Mouse (Mus musculus): Measurements from ENCODE around the gene Zp1. TPM values are rescaled to one million over a fixed set of nuclear protein-coding genes. Genes with fewer than 3 reads are reported as not detected.

The Zp1 gene
- total RNA-seq, 2 experiments from 2014 or later = not detected

DNA sequence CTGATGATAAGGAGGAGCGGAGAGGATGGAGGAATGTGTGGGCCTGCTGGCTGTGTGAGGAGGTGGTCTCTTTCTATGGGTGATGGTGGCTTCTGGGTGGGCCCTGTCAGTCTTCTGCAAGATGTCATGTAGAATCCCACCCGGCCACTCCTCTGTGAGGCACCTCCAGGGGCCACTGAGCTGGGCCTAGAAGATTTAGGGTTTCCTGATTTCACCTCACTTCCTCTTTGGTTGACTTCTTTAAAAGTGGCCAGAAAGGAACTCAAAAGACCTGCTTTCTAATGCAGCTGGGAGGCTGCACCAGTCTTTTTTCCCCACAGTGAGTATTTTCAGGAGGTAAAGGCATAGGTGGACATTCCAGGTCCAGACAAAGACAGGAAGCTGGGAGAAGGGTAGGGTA is 10.2 kb upstream of the Zp1 start:
- intact Hi-C loops (cut with DNase I) = no loop called here
- DNase-seq (ENCODE audit: low spot score in 2 of 2) = no peak

DNA sequence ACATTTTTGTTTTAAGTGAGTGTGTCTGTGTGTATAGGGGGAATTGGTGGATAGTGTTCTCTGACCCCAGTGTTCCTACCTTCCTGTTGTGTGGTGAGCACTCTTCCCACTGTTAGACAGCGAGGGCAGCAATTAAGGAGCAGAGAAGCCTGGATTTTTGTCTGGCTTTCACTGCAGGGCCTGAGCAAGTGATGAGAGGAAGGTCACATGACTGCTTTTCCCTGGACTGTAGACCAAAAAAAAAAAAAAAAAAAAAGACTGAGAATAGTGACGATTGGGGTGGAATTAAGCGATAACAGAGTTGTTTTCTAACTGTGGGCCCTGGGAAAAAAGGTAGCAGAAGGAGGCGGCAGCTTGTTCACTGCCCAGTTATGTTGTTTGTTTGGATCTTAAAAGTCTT is 6.2 kb upstream of the Zp1 start:
- intact Hi-C loops (cut with DNase I) = no loop called here
- no peak for DNase-seq (ENCODE audit: low spot score in 2 of 2)

DNA sequence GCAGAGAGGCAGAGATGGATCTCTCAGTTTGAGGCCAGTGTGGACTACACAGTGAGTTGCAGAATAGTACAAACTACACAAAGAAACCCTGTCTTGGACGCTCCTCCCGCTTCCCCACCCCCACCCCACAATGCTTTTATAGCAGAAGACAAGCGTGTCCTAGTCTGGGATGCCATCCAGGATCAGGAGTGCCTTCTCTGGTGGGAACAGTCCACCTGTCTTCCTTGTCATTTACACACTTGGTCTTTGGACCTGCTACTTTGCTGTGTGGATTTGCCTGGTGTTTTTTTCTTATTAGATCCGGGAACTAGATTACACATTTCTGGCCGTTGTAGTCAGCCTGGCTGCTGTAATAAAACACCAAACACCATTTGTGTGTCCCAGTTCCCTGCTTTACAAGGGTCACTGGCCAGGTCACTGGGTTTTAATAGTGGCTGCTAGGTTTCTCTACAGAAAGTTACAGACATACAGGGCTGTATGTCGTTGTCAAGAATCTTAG is 5.7 kb upstream of the Zp1 start:
- intact Hi-C loops (cut with DNase I) = no loop called here
- DNase-seq (ENCODE audit: low spot score in 2 of 2) = no peak

DNA sequence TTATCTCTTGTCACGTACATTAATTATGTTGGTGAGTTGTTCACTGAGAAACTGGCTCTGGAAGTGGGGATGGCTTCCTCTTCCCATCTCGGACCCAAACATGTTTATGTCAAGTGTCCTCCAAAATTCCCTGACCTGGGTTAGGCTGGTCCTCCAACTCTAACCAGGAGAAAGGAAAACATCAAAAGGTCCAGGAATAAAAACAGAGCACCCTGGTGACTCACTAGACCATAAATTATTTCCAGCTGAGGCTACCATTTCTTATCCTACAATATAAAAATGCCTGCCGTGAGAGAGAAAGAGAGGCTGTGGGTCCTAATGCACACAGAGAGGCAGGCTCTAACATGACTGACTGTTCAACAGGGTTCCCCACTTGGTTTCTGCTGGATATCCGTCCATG is 3.8 kb upstream of the Zp1 start:
- DNase-seq (ENCODE audit: low spot score in 2 of 2) = no peak
- intact Hi-C loops (cut with DNase I) = no loop called here

DNA sequence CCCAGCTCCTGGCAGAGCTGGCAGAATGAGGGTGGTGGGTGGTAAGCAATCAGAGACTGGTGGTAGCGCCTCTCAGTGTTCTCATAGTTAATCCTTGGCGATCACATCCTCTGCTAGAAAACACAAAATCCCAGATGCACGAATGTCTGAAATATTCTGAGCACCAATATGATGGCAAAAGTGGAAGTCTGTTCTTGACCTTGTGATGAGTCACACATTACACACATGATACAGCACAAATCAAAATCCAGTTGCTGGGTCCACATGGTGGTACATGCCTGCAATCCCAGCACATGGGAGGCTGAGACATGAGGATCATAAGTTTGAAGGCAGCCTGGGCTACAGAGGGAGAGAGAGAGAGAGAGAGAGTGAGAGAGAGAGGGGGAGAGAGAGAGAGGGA is 626 bp upstream of the Zp1 start:
- DNase-seq (ENCODE audit: low spot score in 2 of 2) = no peak
- intact Hi-C loops (cut with DNase I) = no loop called here

DNA sequence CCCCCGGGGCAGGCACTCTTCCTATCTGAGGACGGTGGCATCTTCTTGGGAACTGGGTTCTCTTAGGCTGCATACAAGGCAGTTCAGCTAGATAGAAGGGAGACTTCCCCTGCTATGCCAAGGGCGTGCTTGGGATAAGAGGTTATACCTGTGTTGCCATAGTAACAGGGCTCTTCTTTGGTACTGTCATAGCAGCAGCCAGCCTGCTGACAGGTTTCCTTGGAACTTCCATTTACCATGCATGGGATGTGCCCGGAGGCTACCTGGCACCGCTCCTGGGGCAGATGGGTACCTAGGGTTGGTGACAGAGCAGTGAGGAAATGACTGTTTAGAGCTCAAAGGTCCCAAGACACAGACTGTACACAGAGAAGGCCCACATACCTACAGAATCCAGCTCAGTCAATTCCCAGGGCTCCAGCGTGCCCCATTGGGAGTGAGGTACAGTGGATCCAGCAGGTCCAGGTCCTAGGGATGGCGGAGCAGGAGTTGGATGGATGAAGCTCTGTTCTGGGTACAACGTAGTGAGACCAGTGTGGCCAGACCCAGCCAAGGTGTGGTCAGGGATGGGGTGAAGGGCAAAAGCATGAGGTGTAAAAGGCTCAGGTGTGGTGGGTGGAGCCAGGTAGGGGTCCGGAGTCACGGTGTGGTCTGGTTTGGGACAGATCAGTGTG is 2.0 kb downstream of the Zp1 start:
- intact Hi-C loops (cut with DNase I) = no loop called here
- no peak for DNase-seq (ENCODE audit: low spot score in 2 of 2)

DNA sequence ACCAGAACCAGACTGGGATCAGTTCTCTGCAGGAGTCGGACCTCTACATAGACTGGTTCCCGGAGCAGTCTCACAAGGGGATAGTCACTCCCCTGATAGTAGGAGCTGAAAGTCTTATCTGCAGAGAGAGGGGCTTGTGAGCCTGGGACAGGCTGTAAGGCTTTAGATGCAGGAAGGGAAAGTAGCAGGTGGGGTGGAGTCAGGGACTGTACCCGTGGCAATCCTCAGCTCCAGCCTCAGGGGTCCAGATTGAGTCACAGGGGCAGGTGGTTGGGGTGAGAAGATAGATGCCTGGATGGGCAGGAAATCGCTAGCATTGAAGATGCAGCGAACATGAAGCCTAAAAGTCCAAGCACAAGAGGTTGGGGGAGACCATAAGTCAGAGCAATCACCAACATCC is 3.9 kb downstream of the Zp1 start:
- intact Hi-C loops (cut with DNase I) = no loop called here
- DNase-seq (ENCODE audit: low spot score in 2 of 2) = no peak

DNA sequence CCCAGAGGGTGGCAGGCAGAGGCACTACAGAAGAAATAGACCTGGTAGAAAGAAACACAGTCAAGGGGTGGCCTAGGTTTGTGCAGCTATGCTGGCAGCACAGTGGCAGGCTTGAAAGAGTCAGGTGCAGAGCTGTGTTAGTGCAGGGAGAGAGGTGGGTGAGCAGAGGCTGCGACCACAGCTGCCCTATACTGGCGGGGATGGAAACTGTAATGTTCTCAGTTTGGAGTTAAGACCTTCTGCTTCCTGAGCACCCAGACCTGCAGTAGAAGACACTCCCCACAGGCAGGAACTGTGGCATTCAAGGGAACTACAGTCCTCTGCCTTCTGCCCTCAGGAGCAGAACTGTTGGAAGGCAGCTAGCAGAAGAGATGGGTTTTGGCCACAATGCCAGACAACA is 5.6 kb downstream of the Zp1 start:
- intact Hi-C loops (cut with DNase I) = no loop called here
- DNase-seq (ENCODE audit: low spot score in 2 of 2) = no peak

DNA sequence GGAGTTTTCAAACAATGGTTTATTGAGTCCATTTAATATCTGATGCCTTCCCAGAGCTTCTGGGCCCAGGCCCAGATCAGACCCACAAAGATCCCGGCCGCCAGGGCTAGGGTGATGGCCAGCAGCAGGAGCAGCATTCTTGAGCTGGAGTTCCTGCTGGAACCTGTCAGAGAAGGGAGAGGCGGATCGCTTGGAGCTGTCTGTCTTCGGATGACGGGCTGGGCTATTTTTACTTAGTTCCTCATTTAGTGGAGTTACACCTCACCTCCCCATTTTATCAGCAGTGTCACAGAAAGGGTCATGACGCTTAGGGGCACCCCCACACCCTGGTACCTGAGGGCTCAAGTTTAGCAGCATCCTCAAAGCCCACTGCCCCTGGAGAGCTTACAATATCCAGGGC is 6.1 kb downstream of the Zp1 start:
- no peak for DNase-seq (ENCODE audit: low spot score in 2 of 2)
- intact Hi-C loops (cut with DNase I) = no loop called here

DNA sequence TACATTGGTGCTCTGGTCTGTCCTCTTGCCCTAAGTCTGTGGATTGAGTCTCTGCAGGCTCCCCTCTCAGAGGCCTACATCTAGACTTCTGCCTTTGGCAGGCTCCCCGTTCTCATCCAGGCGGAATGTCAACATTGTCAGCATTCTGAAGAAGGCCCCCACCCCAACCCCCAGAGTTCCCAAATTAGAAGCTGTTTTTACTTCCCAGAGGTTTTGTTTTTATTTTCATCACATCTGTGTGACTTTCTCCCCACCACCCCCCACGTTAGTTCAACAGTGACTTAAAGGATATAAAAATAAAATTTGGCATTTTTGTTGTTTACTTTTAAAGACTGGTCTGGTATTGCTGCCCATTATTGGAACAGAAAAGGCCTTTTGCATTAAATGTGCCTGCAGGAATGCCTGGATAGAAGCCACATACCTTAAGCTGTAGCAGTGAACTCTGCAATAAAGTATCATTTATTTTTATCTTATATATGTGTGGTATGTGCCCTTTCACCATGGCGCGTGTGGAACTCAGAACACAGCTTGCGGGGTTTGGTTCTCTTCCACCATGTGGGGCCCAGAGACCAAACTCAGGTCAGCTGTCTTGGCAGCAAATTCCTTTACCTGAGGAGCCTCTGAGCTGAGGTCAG is 11.2 kb downstream of the Zp1 start:
- intact Hi-C loops (cut with DNase I) = loop anchor here (5.0 kb wide), 1 partner anchor 38 kb away; the partner anchor contains the start of gene Ccdc86
- DNase-seq (ENCODE audit: low spot score in 2 of 2) = no peak

DNA sequence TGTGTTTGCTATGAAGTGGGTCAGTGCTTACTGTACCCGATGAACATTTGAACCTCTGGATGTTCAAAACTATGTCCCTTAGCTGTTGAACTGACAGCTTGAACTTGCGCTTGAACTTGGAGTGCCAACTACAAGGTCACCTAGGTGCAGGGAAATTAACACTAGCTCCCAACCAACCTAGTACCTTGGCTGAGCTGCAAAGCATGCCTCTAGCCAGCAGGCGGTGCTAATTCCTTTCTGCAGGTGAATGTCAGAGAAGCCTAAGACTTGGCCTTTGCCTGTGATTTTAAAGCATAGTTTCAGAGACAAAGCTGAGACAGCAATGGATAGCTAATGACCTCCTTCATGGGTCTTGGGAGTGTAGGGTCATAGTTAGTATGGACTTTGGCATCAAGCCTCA is 12.5 kb downstream of the Zp1 start:
- intact Hi-C loops (cut with DNase I) = loop anchor here (5.0 kb wide), 1 partner anchor 39 kb away; the partner anchor contains the start of gene Ccdc86
- DNase-seq (ENCODE audit: low spot score in 2 of 2) = peak; percentile 70 to 76

DNA sequence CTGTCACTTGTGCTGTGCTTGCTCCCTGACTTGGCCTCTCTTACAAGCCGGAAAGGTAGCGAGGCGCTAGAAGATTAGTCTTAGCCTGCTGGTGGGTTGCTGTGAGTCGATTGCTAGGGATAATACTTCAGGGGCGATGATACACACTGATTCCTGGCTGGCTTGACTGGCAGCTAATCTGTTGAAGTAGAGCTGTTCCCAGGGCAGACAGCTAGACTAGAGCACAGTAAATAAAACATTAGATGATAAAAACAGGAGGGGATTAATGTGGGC is 14.8 kb downstream of the Zp1 start:
- no peak for DNase-seq (ENCODE audit: low spot score in 2 of 2)
- intact Hi-C loops (cut with DNase I) = loop anchor here (5.0 kb wide), 1 partner anchor 42 kb away; the partner anchor contains the start of gene Ccdc86

DNA sequence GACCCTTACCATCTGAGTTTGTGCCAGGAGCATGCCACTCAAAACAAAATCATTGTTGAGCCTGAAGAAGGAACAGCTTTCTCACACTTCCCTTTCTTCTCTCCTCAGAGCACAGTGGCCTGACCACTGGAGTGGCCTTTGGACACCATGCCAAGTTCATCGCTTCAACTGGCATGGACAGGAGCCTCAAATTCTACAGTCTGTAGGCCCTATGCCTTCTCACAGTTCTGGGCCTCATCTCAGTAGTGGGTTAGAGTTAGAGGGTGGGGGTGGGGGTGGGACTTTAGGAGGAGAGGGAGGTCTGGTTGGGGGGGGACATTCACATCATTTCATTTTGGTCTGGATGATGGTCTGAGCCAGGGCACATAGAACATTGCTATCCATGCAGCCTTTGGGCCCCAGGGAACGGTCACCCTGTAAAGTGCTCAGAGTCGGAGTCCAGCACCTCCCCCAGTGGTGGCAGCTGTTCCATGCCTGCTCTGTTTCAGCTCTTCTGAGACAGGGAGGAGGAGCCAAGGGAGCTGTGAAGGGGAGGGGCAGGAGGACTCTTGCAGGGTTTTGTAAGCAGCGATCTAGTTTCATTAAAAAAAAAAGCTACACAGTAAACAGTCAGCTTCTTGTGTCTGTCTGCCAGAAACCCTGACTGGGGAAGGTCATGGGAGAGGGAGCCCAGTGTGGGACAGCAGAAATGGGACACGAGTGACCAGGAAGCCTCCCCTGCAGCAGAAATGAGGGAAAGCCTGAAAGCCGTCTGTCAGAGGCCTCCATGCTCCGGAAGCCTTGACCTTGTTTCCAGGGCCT is 15.3 kb downstream of the Zp1 start:
- intact Hi-C loops (cut with DNase I) = loop anchor here (5.0 kb wide), 1 partner anchor 42 kb away; the partner anchor contains the start of gene Ccdc86
- peak; percentile 58 to 78 for DNase-seq (ENCODE audit: low spot score in 2 of 2)

DNA sequence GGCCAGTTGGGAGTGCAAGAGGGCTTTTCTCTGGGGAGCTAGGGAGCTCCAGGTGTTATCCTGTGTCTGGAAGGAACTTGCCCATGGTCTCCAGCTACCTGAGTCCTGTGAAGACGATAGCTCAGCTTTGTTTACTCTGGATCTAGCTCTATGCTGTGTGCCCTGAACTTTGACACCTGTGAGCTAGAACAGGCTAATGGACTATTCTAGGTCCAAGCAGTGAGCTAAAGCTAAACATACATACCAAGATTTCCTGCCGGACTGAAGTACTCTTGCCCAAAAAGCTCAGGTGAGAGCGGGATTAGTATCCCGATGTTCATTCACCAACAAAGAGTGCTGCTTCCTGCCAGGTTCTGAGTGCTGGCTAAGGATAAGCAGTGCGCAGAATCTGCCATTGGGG is 15.9 kb downstream of the Zp1 start:
- intact Hi-C loops (cut with DNase I) = no loop called here
- DNase-seq (ENCODE audit: low spot score in 2 of 2) = no peak

DNA sequence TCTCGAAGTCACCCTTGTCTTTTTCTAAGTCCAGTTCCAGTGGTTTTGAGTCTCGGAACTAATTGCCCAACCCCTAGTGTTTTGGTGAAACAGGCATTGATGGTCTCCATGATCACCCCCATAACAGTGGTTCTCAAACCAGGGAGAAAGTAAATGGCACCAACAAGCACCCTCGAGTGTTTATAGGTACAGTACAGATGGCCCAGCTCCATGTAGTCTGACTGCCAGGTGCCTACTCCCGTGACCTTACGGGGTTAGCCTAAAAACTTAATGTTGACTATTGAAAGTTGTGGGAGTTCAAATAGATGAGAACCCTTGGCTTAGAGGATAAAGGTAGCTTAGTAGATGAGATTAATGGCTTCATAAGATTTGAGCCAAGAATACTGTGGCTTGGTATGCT is 19.4 kb downstream of the Zp1 start:
- no peak for DNase-seq (ENCODE audit: low spot score in 2 of 2)
- intact Hi-C loops (cut with DNase I) = no loop called here

DNA sequence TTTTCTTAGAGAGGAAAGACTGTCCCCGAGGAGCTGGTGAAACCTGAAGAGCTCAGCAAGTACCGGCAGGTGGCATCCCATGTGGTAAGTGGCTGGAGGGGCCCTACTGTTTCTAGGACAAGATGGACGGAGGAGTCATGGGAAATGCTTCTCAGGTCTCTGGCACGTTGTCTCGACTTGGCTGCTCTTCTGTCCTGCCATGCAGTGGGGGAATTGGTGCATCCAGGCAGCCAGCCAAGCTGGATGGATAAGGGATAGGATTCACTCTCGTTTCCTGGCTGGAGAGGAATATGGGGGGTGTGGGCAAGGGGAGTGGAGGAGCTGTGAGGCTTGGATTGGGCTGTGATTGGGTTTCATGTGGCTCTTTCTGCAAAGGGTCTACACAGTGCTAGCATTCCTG is 20.1 kb downstream of the Zp1 start:
- no peak for DNase-seq (ENCODE audit: low spot score in 2 of 2)
- intact Hi-C loops (cut with DNase I) = no loop called here

DNA sequence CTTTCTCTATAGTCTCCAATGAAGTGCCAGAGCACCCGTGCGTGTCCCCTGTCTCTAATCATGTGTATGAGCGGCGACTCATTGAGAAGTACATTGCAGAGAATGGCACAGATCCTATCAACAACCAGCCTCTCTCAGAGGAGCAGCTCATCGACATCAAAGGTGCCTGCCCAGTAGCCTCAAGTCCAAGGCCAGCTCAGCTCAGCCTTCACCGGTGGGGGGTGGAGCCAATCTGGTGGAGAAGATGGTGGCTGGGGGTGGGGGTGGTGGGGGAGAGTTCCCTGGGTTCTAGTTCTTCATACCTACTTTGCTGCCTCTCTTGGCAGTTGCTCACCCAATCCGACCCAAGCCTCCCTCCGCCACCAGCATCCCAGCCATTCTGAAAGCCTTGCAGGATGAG is 22.9 kb downstream of the Zp1 start:
- intact Hi-C loops (cut with DNase I) = loop anchor here (5.0 kb wide), 1 partner anchor 45 kb away; no protein-coding TSS in a partner anchor
- no peak for DNase-seq (ENCODE audit: low spot score in 2 of 2)

DNA sequence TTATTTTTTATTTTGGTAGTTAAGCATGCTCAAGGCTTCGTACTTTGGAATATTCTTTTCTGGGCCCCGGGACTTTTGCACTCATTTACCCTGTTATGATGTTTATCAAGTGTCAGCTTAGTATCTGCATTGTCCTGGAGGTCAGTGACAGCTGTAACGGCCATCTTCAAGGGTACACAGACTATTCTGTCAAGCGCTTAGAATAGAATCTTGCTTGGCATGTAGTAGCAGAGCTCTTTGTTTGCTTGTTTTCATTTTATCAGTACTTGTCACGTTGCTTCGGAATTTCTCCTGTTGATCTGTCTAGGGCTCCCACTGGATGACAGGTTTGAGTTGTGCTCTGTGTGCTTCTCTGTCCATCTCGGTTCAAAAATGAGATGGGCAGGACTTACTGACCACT is 23.6 kb downstream of the Zp1 start:
- DNase-seq (ENCODE audit: low spot score in 2 of 2) = no peak
- intact Hi-C loops (cut with DNase I) = loop anchor here (5.0 kb wide), 1 partner anchor 45 kb away; no protein-coding TSS in a partner anchor

DNA sequence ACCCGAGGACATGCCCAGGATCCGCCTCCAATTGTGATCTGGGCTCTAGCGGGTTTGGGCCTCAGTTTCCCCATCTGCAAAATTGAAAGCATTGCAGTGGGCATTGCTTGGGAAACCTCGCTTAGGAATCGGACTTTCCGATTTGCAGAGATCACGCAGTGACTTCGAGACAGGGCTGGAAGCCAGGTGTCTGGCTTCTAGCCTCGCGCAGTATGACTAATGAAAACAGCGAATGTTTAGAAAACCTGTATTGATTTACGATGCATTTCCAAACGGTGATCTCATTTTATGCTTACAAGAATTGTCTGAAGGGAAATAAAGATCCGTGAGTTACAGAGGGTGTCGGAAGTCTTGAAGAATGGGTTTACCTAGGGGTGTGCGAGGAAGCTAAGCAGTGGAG is 24.7 kb downstream of the Zp1 start:
- intact Hi-C loops (cut with DNase I) = loop anchor here (5.0 kb wide), 1 partner anchor 47 kb away; no protein-coding TSS in a partner anchor
- no peak for DNase-seq (ENCODE audit: low spot score in 2 of 2)

DNA sequence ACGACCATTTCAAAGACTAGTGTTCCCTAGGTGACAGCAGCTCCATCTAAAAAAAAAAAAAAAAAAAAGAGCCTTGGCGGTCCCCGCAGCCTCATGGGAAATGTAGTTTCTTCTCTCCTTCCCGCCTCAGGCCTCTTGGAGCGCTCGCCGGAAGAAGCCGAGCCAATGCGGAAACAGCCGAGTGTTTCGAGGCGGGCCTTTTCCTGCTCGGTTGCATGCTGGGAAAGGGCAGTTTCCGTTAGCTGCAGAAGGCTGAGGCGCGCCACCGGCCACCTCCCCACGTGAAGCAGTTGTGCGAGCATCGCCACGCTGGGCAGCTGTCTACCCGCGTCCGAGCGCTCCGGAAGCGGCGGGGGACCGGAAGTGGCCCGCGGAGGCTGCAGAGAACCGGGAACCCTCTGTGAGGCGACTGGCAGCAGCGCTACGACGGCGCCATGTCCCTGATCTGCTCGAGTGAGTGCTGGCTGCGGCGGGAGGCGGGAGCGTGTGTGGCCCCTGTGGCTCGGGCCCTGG is 25.4 kb downstream of the Zp1 start, which contains the start of gene Prpf19:
Gene Prpf19, plus strand, starts transcription at position 216 of the 513 bp plus-strand sequence.
- intact Hi-C loops (cut with DNase I) = loop anchor here (5.0 kb wide), 1 partner anchor 47 kb away; no protein-coding TSS in a partner anchor
- peak; percentile 99 for DNase-seq (ENCODE audit: low spot score in 2 of 2)
